Mouse (Mus musculus): ENCODE results near the gene Chrnb4. TPM values are rescaled to one million over a fixed set of nuclear protein-coding genes. Genes with fewer than 3 reads are reported as not detected.
A peak's percentile ranks its signal among the peaks of the same experiment; 100 is the strongest.

Gene Chrnb4
- total RNA-seq (2021) = 1 to 10 TPM; 4.8 to 9.5 TPM
- long read RNA-seq, experiment 1, partial matches to known transcripts = 3 of 6 reads
- long read RNA-seq, experiment 1, other reads (novel, unspliced or antisense) = 1 of 6 reads
- long read RNA-seq, experiment 2, partial matches to known transcripts = 1 of 4 reads
- long read RNA-seq, experiment 2, other reads (novel, unspliced or antisense) = 0 of 4 reads

DNA sequence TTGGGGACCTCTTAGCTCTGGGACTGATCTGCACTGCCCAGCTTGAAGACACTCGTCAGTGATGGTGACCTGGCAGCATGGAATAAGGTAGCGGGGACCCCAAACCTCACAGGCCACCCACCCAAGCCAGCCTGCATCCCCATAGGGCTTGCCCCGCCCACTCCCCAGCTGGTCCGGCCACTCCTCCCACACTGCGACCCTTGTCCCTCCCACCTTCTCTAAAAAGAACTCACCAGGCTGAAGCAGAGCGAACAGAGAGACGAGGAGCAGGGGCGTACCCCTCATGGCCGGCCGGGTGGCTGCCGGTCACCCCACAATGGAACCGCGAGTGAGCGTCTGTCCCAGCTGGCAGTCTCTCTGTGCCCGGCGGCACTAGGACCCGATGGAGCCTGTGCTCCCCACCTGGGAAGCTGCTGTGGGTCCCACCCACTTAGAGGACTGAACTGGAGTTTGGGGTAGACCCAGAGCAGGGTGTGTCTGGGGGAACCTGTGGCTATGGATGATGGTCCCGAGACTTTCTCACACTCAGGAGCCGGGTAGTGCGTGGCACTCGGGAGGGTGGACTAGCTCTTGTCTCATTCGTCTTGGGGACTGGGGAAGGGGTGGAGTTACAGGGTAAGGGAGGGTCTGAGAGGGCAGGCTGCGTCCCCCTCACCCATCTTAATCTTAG, at the start of gene Chrnb4:
Gene Chrnb4 (minus strand): TSS at position 569 of the 670 bp plus-strand sequence.
- peak; percentile 40 for DNase-seq

DNA sequence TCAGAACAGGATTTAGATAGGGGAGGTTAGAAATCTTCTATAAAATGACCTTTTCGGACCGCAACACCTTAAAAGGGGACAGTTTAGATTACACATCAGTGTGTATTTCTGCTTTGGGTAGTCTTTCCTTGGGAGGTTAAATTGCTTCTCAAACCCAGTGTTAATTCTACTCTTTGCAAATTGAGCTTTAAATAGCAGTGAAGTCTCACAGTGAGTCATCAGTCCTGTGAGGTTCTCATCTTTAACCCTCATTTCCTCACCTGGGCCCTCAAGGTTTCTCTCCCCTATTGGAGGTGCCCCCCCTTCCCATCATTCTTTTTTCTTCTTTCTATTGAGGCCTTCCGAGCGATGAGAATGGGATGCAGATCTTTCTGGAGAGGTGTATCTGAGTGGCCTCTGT, 48.3 kb upstream of the Chrnb4 start:
- DNase-seq = no peak

DNA sequence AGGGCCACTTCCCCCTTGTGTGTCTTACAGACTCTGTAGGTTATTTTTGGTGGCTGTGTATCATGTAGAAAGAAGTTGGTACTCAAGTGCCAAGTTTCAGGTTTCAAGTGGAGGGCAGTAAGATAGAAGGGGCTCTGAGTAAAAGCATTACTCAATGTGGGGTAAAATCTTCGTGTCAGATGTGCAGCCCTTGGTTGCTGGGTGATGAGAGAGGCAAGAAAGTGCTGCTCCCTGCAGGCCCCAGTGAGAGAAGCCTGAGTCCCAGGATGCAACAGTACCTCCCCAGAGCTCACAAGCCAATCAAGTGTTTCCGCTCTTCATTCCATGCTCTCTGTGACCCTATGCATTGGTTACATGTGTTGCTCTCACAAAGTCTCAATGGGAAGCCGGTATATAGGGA, 47.5 kb upstream of the Chrnb4 start:
- DNase-seq = no peak

DNA sequence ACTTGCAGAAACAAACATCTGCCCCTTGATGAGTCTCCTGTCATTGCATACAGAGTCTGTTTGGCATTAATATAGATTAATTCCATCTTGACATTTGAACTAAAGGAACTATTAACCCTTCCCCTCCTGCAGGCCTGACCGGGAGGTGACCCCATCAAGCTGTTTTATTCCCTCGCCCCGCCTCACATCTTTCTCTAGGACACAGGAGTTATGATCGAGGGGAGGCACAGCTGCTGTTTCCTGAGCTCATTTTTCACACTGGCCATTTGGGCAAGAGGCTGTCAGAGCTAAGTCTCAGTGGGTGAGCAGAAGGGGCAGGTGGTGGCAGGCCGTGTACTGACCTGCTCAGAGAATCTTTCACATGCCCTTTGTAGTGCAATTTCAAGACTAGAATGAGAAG, 41.6 kb upstream of the Chrnb4 start:
- no peak for DNase-seq

DNA sequence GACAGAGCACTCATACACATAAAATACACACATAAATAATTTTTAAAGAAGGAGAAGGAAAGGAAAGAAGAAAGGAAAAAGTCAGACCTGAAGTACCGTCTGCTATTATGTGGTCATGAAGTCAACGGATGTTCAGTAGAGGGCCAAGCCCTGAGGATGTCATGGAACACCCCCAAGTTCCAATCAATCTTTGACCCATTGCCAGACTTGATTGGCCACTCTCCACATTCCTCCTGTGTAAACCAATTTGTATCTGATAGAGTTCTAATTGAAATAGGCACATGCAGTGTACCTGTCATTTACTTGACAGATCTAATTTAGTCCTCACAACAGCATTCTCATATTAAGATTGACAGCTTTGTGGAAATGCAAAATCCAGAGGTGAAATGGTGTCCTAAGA, 40.6 kb upstream of the Chrnb4 start:
- DNase-seq = no peak

DNA sequence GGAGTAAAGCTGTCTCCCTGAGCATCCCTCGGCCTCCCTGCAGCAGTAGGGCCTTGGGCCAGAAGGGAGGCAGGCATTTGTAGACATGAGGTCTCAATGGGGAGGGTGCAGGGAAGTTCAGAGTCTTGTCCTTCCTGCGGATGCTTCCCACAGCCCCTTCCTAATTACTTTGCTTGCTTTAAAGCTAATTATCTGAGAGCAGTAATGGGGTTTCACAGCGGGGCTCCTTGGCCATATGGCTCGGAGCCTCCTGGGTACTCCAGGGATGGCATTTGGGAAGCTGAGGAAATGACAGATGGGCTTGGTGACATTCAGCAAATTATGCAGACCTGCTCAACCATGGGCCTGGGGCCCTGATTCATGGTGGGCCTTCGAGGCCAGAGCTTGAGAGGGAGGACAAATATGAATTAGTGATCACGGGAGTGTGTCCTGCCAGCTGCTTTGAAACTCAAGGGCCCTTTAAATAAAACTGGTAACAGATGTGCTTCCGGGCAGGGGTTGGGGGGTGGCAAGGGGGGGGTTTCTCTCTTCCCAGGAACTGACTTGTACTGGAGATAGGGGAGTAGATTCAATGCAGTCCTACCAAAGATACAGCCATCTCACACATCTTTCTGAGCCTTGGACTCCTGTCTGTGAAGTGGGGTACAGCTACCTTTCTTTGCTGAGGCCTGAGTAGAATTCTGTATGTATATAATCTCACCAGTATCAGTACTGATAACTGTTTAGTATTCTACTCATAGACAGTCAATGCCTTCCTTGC, 34.8 kb upstream of the Chrnb4 start:
- DNase-seq = no peak

DNA sequence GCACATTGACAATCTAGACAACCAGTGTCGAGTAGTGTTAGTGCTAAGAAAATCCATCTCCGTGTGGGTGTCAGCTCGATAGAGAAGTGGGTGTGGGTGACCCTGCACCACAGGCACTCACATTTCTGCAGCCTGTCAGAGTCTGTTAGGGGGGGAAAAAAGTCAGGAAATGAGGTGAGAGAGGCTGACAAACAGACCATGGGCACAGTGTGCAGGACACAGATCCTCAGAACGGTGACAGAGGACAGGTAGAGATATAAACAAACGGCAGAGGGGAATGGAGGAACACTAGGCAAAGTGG, 19.3 kb upstream of the Chrnb4 start:
- no peak for DNase-seq

DNA sequence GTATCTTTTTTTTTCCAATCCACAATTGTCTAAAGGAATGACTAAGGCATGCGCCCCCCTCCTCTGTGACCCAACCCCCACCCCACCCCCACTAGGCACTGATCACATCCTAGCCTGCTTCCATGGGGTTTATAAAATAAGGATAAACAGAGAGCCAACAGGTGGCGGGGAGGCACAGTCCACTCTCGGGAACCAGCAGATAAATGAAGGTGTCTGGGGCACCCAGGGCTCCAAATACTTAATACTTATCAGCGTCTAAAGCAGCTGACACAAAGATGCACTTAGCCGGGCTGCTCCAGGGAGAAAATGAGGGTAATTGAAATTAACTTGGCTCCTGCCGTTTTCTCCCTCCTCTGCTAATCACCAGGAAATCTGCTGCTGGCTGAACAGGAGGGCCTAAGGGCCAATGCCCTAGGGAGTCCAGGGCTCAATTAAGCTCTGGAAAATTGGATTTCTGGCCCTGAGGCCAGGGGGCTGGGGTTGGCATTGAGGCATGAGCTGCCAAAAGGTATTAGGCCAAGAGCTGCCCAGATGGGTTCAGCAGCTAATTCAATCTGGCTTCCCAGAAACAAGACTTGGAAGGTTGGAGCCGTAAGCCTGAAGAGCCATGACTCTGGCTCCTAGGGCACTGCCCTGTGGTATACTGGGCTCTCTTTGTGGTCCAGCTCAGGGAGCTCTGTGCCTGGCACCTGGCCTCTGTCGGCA, 18.8 kb upstream of the Chrnb4 start:
- DNase-seq = peak; percentile 44

DNA sequence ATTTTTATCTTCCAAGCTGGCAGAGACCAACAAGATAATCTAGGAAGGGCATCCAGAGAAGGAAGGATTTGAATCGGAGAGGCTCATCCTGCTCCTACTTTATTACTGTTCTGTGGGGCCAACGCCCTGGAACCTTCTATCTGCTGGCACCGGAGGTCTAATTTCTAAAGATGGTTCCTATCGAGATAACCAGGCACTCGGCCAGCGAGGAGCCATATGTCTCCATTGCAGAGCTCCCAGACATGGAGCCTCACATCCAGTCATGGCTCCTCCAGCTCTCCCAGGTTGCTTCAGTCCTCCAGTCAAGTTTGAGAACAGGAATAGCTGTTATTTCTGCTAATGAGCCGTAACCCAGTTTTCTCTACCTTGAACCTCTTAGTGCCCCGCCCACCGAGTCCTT, 16.7 kb upstream of the Chrnb4 start:
- DNase-seq = no peak

DNA sequence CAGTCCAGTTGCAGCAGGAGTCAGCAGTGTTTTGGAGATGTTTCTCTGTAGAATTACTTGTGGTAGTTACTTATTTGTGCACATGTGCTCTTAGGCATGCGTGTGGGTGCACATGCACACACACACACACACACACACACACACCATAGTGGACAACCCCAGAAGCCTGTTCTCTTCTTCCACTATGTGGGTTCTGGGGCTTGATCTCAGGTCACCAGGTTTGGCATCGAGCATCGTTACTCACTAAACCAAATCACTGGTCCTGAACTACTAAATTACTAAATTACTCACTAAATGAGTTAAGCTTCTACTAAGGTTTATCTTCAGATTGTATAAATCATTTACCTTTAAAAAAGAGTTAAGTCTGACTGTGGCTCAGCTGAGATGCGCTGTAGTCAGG, 9.5 kb upstream of the Chrnb4 start:
- DNase-seq = no peak

DNA sequence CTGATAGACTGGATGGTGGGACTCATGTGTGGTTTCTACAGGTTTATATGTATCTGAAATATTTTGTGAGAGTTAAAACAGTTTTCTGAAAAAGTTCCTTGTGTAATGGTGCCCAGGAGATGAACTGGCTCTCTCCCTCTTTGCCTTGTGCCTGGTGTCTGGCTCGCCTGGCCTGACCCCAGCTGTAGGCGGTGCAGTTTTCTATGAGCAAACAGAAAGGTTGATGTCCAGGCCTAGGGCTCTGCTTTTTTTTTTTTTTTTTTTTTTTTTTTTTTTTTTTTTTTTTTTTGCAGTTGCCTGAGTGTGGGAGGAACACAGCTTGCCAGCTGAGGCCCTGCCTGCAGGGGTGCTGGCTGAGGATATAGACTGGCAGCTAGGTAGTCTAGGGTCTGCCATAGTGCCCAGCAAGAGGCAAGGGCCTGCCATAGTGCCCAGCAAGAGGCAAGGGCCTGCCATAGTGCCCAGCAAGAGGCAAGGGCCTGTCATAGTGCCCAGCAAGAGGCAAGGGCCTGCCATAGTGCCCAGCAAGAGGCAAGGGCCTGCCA, 6.9 kb upstream of the Chrnb4 start:
- DNase-seq = no peak

DNA sequence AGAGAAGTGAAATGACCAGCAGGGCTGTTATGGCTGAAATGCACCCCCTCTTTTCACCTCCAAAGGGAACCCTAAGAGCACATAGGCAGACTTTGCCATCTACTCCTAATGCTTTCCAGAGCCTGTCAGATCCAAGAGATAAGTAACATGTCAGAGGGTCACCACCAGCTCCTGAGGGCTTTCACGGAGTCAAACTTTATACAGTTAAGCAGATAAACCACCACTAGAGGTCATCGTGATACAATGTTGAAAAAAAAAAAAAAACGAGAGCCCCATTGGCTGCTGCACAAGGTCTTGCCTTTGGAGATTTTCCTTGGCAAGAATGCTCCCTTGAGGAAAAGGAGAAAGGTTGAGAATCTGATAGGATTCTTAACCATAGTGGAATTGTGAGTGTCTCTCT, 1.8 kb downstream of the Chrnb4 start:
- DNase-seq = no peak

DNA sequence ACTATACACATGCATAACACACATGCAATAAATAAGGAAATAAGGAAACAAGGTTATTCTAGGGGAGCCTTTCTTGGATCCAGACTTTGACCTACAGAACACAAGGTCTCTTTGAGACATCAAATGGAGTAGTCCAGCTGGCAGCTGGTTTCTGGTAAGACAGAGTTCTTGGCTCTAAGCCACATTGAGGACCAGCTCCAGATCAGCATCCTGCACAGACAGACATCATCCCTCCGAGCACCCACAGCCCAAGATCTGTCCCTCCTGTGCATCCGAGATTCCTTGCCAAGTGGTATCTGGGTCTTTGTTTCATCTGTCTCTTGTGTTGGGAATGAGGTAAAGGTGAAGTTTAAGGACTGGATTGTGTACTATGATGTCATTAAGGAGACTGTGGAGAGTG, 3.6 kb downstream of the Chrnb4 start:
- DNase-seq = no peak

DNA sequence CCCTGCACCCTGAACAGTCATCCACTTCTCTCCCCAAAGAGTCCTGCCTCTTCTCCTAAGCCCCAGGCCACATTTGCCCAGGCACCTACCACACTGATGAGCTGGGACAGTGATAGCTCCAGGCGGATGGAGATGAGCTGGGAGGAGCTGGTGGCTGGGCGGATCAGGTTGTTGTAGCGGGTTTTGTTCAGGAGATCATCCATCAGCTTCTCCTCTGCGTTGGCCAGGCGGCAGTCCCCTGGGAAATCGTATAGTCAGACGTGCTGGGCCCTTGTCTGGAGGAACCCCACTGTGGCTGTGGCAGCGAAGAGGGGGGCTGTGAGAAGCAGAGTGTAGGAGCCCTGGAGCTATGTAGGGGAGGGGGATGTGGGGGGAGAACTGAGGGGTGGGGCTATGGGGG, 4.9 kb downstream of the Chrnb4 start:
- no peak for DNase-seq

DNA sequence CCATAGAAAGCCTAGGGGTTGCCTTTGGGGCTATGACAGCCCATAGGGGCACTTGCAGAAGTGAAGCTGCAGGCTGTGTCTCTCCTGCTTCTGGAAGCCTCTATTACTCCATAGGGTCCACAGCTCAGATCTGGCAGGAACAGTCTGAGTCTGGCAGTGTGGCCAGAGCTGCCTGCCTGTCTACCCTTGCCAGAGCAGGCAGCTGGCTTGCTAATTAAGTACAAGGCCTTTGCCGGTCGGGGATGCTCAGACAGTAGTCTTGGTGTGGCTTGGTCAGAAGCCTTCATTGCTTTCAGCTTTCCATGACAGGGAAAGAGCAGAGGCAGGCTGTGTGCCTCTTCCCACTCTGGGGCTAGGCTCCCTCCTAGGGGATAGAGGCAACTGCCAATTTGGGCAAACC, 7.2 kb downstream of the Chrnb4 start:
- no peak for DNase-seq

DNA sequence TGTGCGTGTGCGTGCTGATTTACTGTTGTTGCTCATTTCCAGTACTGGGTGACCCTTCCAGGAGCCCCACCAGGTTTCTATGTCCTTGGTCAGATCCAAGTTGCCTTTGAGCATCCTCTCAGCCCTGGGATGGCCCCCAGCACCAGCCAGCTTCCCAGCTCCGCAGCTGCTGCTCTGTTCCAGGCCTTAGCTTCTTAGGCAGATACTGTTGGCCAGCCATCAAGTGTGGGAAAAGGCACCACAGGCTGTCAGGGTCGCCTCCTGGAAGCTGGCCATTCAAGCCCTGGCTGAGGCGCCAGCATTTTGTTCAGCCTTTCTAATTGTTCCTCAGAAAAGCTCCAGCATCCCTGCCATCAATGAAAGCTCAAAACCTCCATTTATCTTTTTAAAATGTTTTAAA, 8.6 kb downstream of the Chrnb4 start:
- no peak for DNase-seq

DNA sequence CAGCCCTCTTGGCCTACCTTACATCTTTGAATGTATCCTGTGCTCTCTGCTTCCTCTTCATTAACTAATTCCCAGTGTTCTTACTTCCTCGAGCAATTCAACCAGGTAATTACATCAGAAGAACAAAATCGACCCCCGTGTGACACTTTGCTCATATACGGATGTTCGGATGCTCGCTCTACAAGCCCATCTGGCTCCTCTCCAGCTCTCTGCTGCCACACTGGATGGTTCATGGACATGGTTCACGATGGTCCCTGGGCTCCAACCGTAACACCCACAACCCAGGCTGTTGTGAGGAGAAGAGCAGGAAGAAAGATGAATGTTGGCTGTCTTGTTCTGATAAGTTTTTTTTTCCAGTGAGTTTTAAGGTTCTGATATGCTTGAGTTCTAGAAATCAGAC, 9.6 kb downstream of the Chrnb4 start:
- no peak for DNase-seq

DNA sequence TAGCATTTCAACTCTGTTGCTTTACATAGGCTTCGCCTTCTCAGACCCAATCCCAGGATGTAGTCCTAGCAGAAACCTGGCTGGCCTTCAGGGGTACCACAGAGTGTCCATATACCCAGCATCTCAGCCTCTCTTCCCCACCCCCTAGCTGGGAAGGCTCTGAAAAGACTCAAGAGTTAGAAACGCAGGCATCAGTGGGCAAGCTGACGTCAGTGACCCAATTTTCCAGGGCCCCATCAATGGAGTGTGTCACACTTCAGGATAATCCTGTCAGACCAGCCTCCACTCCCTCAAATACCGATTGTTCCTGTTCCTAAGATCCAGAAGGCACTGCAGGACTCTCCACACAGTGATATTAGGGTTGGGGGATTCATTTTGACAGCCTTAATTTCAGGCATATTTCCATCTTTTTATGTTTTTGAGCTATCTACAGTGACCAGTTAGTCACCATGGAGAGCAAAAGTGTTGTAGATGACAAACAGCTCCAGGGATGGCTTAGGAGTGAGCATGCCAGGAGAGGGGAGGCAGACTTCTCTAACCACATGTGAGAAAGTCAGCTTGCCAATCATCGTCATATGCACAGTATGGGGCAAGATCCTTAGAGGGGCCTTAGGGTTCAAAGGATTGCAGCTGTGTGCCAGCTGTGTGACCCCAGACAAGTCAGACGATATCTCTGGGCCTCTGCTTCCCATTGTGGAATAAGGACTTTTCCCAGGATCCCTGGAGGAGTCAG, 17.0 kb downstream of the Chrnb4 start:
- DNase-seq = no peak

DNA sequence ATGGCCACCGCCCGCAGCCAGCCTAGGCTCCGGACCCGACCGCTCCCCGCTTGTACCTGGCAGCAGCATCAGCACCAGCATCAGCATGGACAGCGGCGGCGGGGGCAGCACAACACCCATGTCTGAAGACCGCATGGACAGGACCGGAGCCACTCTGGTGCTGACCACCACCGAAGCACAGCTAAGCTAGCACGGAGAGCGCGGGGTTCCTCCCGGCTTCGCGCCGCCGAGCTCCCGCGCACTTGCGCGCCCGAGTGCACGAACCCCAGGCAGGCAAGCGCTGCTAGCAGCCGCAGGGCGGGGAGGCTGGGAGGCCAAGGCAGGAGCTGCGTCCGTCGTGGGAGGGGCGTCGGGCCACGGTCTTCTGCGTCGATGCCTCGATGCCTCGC, 22.3 kb downstream of the Chrnb4 start, which contains the start of gene Chrna3:
Gene Chrna3 (minus strand): TSS at position 288 of the 389 bp plus-strand sequence.
- peak; percentile 35 for DNase-seq

DNA sequence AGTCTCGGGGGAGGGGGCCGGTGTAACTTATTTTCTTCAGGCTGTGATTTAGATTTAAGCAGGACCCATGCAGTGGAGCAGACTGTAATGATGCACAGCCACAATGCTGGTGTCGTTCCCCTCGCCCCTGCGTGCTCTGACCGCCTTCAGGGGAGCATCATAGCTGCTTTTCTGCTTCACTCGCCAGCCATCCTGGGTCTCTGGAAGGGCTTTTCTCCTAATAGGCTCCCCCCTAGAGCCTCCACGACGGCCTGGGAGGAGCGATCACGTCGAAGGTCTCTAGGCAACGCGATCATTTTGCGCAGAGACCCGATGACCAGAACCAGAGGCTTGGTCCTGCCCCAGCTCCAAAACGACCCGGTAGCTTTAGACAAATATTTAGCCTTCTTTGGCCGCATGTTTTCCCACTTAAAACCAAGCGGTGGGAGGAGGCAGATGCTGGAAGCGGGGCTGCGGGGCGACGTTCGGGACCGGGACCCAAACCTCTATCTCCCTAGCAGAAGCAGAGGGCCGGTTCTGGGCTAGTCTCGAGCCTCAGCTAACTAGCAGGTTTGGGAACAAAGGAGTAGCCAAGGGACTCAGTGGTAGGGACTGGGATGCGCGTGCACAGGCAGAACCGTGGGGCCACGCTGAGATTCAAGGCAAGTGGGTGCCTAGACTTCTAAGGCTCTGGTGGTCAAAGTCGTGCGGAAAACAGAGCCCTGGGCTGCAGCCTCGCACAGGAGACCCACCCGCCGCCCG, 22.9 kb downstream of the Chrnb4 start:
- no peak for DNase-seq

DNA sequence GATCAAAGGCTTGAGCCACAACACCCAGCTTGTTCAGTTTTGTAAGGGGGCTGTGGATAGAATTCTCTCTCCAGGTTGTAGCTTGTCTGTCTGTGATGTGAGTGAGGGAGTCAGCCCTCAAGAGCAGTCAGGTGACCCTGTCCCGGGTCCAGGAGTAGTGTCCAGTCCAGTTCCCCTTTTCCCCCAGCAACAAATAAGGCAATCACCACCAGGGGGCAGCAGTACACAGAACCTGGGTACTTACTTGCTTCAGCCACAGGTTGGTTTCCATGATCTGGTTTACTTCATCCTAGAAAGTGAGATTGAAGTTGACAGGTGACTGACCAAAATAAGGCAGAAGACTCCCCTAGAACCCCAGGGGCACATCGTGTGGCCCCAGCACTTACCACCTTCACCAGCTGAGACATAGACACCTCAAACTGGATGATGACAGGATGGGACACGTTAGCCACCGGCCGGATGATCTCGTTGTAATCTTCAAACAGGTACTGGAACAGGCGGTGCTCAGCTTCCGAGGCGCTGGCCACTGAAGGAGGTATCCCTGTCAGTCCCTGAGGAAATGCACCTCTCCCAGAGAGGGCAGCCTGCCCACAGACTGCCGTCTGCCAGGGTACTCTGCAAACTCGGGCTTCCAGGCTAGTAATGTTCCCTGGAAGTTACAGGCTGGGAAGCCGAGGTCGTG, 24.5 kb downstream of the Chrnb4 start:
- DNase-seq = peak; percentile 91
